Mouse (Mus musculus) liver, adult 2 months (tissue): Measurements from ENCODE around the gene Ccl27a. TPM values are rescaled to one million over a fixed set of nuclear protein-coding genes. Genes with fewer than 3 reads are reported as not detected.
"Not testable (repeated sequence)": the region's sequence is repeated elsewhere in the genome, so short reads cannot be mapped to it uniquely, and the experiment has no call there.

Source experiments
- DNase-seq: peaks from one replicate; pipeline ENCODE4 v3.0.0-alpha.2; 2011; ENCODE audit warnings: low read depth, low spot score; ENCODE audit errors: extremely low read depth
- H3K27ac ChIP-seq: fragments of 200-500 bp; replicated peaks from 2 replicates; pipeline ENCODE4 v1.5.1; 2012; ENCODE audit warnings: low read depth, mild to moderate bottlenecking, control low read depth, inconsistent platforms, low read length; ENCODE audit not compliant: insufficient read depth
- H3K27me3 ChIP-seq: fragments of 200-500 bp; 2 replicates; pipeline ENCODE4 v1.6.1; 2012; ENCODE audit warnings: mild to moderate bottlenecking, moderate library complexity, low read length, inconsistent platforms; ENCODE audit not compliant: control insufficient read depth, insufficient read depth
- H3K36me3 ChIP-seq: fragments of 200-500 bp; 2 replicates; pipeline ENCODE4 v1.6.1; 2012; ENCODE audit warnings: low read length, inconsistent platforms; ENCODE audit not compliant: control insufficient read depth, insufficient read depth
- H3K4me1 ChIP-seq: fragments of 200-500 bp; 2 replicates; pipeline ENCODE4 v1.6.1; 2011; ENCODE audit warnings: low read length; ENCODE audit not compliant: control insufficient read depth, insufficient read depth
- H3K4me3 ChIP-seq: fragments of 200-500 bp; 2 replicates; pipeline ENCODE4 v1.5.1; 2011; ENCODE audit warnings: low read depth, mild to moderate bottlenecking, control low read depth, low read length, moderate library complexity; ENCODE audit not compliant: insufficient read depth
- H3K79me2 ChIP-seq: fragments of 200-500 bp; 2 replicates; pipeline ENCODE4 v1.6.1; 2012; ENCODE audit warnings: inconsistent platforms, mild to moderate bottlenecking, low read length, moderate library complexity; ENCODE audit not compliant: control insufficient read depth, insufficient read depth
- H3K9ac ChIP-seq: fragments of 200-500 bp; 2 replicates; pipeline ENCODE4 v1.6.1; 2012; ENCODE audit warnings: low read depth, mild to moderate bottlenecking, control low read depth, inconsistent platforms, low read length
- CTCF ChIP-seq: fragments of 200-500 bp; IDR thresholded peaks from 2 replicates; pipeline ENCODE4 v1.5.1; 2011; ENCODE audit warnings: low read depth, low read length, control low read depth
- POLR2A ChIP-seq: fragments of 200-500 bp; IDR thresholded peaks from 2 replicates; pipeline ENCODE4 v1.6.1; 2011; ENCODE audit warnings: low read length, control low read depth; ENCODE audit not compliant: insufficient read depth; ENCODE audit errors: extremely low read depth
- WGBS: fragments of 180-500 bp; shearing (Covaris S2); methylation state at CpG from one replicate; pipeline ENCODE4 v1.1.7; 2018; 5-methylcytosine and 5-hydroxymethylcytosine counted together
- polyA plus RNA-seq: library from polyadenylated mRNA; depleted of rRNA; stranded (reverse); fragments of >200 nt; gene quantifications from 2 replicates; pipeline ENCODE4 v1.2.3, GENCODE M21; 2012
- total RNA-seq: library from RNA; depleted of rRNA; stranded (reverse); fragments of >200 nt; gene quantifications from 2 replicates; pipeline ENCODE4 v1.2.3, GENCODE M21; 2014

Ccl27a gene
- total and polyA plus RNA-seq, 2 experiments: 11.9 to 33.3 TPM

- not testable (repeated sequence) for H3K79me2 ChIP-seq
Observed at GRCm38 (mm10) chr4:41767301-41767700, 6.7 kb downstream of the Ccl27a start.

GRCm38 (mm10) chr4:41763176-41763575, 10.9 kb downstream of the Ccl27a start:
- not testable (repeated sequence) for H3K4me3 ChIP-seq, H3K27ac ChIP-seq, H3K36me3 ChIP-seq, H3K9ac ChIP-seq, H3K79me2 ChIP-seq, DNase-seq, H3K27me3 ChIP-seq
- peaks cover 22% of the 10 kb centered on the region for H3K4me1 ChIP-seq
- WGBS: 46% methylated on average over 5 of the region's 6 CpGs

More at GRCm38 (mm10) chr4:41767301-41767700, 6.7 kb downstream of the Ccl27a start:
- H3K9ac ChIP-seq, H3K36me3 ChIP-seq, H3K27me3 ChIP-seq, H3K27ac ChIP-seq, H3K4me3 ChIP-seq, H3K4me1 ChIP-seq, DNase-seq: not testable (repeated sequence)
- 89% methylated on average over 10 of the region's 10 CpGs for WGBS

GRCm38 (mm10) chr4:41762688-41763114, 11.3 kb downstream of the Ccl27a start:
- peaks cover 25% of the 10 kb centered on the region for H3K4me1 ChIP-seq
- not testable (repeated sequence) for H3K27ac ChIP-seq, DNase-seq, H3K36me3 ChIP-seq, H3K4me3 ChIP-seq, H3K27me3 ChIP-seq, H3K79me2 ChIP-seq
- peak overlapping the region; percentile 19; the same call in 1 of the 2 replicates for H3K9ac ChIP-seq
- 64% methylated on average over 8 of the region's 8 CpGs for WGBS

- Histone ChIP-seq H3K27me3 (no peaks in the 10 kb centered on the region), H3K36me3 (peaks cover 6% of the 10 kb centered on the region), H3K27ac (no peak overlapping the region), H3K4me3 (no peak overlapping the region), H3K79me2 (no peaks in the 10 kb centered on the region), H3K4me1 (peaks cover 27% of the 10 kb centered on the region), H3K9ac (peak overlapping the region; percentile 23; the same call in 1 of the 2 replicates)
- TF ChIP-seq POLR2A: no peak
- no peak for TF ChIP-seq CTCF
- WGBS: 74% methylated on average over 8 of the region's 8 CpGs
- DNase-seq: no peak
Observed at GRCm38 (mm10) chr4:41762099-41762687, 11.9 kb downstream of the Ccl27a start.

- H3K4me1 ChIP-seq: peaks cover 32% of the 10 kb centered on the region
- DNase-seq: no peak
- no peaks in the 10 kb centered on the region for H3K27me3 ChIP-seq
- TF ChIP-seq CTCF: no peak
- TF ChIP-seq POLR2A: no peak
- H3K36me3 ChIP-seq: peaks cover 3% of the 10 kb centered on the region; the same call in 1 of the 2 replicates
- H3K4me3 ChIP-seq: no peak overlapping the region
- no peak overlapping the region for H3K9ac ChIP-seq
- no peak overlapping the region for H3K27ac ChIP-seq
- peaks cover under 1% of the 10 kb centered on the region; the same call in 1 of the 2 replicates for H3K79me2 ChIP-seq
Observed at GRCm38 (mm10) chr4:41761680-41762079, 12.4 kb downstream of the Ccl27a start.

GRCm38 (mm10) chr4:41760911-41761310, 13.1 kb downstream of the Ccl27a start:
- Histone ChIP-seq H3K4me1 (peaks cover 37% of the 10 kb centered on the region), H3K27ac (peak overlapping the region; percentile 74), H3K27me3 (no peaks in the 10 kb centered on the region), H3K79me2 (peaks cover 6% of the 10 kb centered on the region; the same call in 1 of the 2 replicates), H3K4me3 (peak overlapping the region; percentile 30), H3K9ac (peak overlapping the region; percentile 41), H3K36me3 (no peaks in the 10 kb centered on the region; the same call in 1 of the 2 replicates)
- WGBS: 53% methylated on average over 4 of the region's 4 CpGs
- no peak for DNase-seq
- TF ChIP-seq POLR2A (no peak), CTCF (no peak)
